Mouse (Mus musculus) spleen, adult 2 months (tissue): Measurements from ENCODE around the gene Cenpo. TPM values are rescaled to one million over a fixed set of nuclear protein-coding genes. Genes with fewer than 3 reads are reported as not detected.

Experiments used
- DNase-seq, 2 experiments: peaks; one replicate each; pipeline versions ENCODE4 v3.0.0 to v3.0.0-alpha.2; 2012 to 2021; ENCODE audit warnings: low spot score in 2 of 2, low read depth in 1 of 2
- H3K27ac ChIP-seq: fragments of 200-500 bp; 2 replicates; pipeline ENCODE4 v1.5.1; 2012; ENCODE audit warnings: low read length, inconsistent platforms; ENCODE audit not compliant: insufficient read depth
- H3K27me3 ChIP-seq: fragments of 200-500 bp; 2 replicates; pipeline ENCODE4 v1.6.1; 2012; ENCODE audit warnings: mild to moderate bottlenecking, moderate library complexity, low read length, inconsistent platforms; ENCODE audit not compliant: control insufficient read depth, insufficient read depth
- H3K36me3 ChIP-seq: fragments of 200-500 bp; 2 replicates; pipeline ENCODE4 v1.6.1; 2012; ENCODE audit warnings: mild to moderate bottlenecking, low read length, inconsistent platforms; ENCODE audit not compliant: control insufficient read depth, insufficient read depth
- H3K4me1 ChIP-seq: fragments of 200-500 bp; 2 replicates; pipeline ENCODE4 v1.6.1; 2011; ENCODE audit warnings: inconsistent platforms; ENCODE audit not compliant: control insufficient read depth, insufficient read depth, insufficient read length
- H3K4me3 ChIP-seq: fragments of 200-500 bp; 2 replicates; pipeline ENCODE4 v1.5.1; 2011; ENCODE audit warnings: mild to moderate bottlenecking, inconsistent platforms; ENCODE audit not compliant: insufficient read depth, insufficient read length; ENCODE audit errors: extremely low read depth
- CTCF ChIP-seq: fragments of 200-500 bp; IDR thresholded peaks from 2 replicates; pipeline ENCODE4 v1.5.1; 2011; ENCODE audit warnings: mild to moderate bottlenecking, inconsistent platforms; ENCODE audit not compliant: insufficient read depth, insufficient read length, insufficient replicate concordance; ENCODE audit errors: extremely low read depth
- POLR2A ChIP-seq: fragments of 200-500 bp; IDR thresholded peaks from 2 replicates; pipeline ENCODE4 v1.6.1; 2011; ENCODE audit warnings: low read depth, low read length, inconsistent platforms
- WGBS: fragments of 180-500 bp; shearing (Covaris S2); methylation state at CpG from one replicate; pipeline ENCODE4 v1.1.7; 2018; 5-methylcytosine and 5-hydroxymethylcytosine counted together
- polyA plus RNA-seq: library from polyadenylated mRNA; depleted of rRNA; stranded (reverse); fragments of >200 nt; gene quantifications from 2 replicates; pipeline ENCODE4 v1.2.3, GENCODE M21; 2012; rRNA removed

Gene Cenpo
- 10.6 and 13.1 TPM in 2 replicates for polyA plus RNA-seq

DNA sequence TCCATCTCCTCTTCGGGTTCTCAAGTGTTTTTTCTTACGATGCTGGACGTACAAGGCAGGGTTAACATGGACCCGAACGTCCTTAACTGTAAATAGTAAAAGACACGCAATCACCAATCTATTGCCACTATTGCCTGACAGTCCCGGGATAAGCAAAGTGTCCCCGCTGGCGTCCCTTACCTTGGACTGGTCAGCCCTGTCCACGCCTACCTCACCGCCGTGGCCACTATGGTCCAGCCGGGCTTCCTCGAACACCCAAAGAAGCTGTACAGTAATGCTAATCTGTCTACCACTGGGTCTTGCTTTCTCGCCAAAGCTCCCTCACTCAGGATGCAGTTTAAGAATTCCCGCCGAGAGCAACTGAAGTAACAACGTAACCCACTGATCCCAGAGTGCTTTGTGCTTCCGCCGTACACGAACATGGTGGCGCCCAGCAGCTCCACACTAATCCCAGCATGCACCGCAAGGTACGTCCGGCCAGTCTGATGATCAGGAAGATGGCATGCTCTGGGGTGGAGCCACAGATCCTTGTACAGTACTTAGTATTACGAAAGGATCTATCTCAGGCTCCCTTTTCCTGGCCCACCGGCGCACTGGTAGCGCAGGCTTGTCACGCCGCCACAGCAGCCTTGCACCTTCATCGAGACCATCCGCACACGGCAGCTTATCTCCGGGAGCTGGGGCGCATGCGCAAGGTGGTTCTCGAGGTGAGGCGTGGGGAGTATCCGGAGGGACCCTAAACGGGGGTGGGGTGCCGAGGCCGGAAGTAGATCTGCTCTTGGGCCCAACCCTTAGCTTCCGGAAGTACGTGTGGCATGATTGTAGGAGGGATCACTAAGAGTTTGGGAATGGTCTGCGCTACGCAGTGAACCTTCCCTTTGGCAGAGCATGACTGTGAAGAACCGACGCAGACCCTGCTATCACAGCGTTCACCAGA, at the start of gene Cenpo, which contains the start of gene Ptrhd1:
Gene Cenpo (minus strand): TSS at position 723 of the 937 bp plus-strand sequence.
Gene Ptrhd1 (plus strand): TSS at position 456 of the 937 bp plus-strand sequence.
- WGBS = under 1% methylated on average over 50 of the region's 50 CpGs
- Histone ChIP-seq H3K27ac (peak within 1 kb of the TSS; percentile 98), H3K36me3 (peaks cover 5% of the 10 kb centered on the region; the same call in 1 of the 2 replicates)

DNA sequence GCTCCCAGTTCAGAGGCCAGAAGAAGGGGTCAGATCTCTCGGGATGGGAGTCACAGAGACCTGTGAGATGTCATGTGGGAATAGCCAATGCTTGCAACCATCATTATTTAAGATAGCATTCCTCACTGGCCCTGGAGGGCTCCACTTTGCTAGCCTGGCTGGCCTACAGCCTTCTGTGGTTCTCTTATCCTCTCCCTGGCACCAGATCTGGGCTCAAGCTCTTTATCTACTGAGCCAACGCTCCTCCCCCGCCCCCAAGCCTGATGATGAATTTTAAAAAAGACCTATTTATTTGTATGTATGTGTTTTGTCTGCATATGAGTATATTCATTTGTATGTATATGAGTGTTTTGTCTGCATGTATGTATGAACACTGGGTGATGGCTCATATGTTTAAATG, 45.8 kb upstream of the Cenpo start:
- Histone ChIP-seq H3K27me3 (no peaks in the 10 kb centered on the region), H3K4me3 (no peak overlapping the region), H3K27ac (peak overlapping the region; percentile 86), H3K4me1 (peaks cover 3% of the 10 kb centered on the region), H3K36me3 (peaks cover 6% of the 10 kb centered on the region)
- WGBS = 68% methylated on average over 3 of the region's 3 CpGs
- no peak for TF ChIP-seq CTCF
- no peak for TF ChIP-seq POLR2A
- no peak for DNase-seq

More for the DNA sequence above, at the start of gene Cenpo, which contains the start of gene Ptrhd1:
- peaks cover 3% of the 10 kb centered on the region; the same call in 1 of the 2 replicates for H3K4me1 ChIP-seq
- DNase-seq = peak; percentile 94 to 95
- TF ChIP-seq POLR2A = peak; percentile 76
- TF ChIP-seq CTCF = no peak
- H3K27me3 ChIP-seq = no peaks in the 10 kb centered on the region
- H3K4me3 ChIP-seq = peak within 1 kb of the TSS; percentile 75

DNA sequence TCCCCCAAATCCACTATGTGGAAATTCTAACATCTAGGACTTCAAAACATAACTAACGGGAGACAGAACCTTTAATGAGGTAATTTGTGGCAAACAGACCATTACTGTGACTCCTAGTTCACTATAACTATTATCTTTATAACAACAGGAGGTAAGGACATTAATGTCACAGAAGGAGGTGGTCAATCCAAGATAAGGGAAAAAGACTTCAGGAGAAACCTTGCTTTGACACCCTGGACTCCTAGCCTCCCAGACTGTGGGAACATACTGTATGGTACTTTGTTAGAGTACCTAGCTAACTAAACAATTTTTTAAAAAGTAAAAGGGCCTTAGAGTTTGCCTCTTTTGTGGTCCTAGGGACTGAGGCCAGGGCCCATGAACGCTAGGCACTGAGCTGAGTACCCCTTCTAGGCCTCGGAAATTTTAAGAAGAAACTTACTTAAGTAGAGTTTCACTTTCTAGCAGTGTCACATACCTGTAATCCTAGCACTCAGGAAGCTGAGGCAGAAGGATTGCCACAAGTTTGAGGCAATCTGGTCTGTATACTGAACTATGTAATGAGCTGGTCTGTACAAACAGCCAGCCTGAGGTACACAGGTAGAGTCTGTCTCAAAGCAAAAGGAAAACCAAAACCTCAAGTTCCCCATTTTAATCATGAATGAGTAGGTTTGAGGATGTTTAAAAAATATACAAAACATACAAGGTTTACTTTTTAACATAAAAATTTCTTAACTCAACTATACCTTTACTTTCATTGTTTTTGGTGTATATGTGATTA, 45.1 kb upstream of the Cenpo start:
- peak overlapping the region; percentile 69 for H3K27ac ChIP-seq
- no peaks in the 10 kb centered on the region for H3K27me3 ChIP-seq
- peaks cover 11% of the 10 kb centered on the region for H3K36me3 ChIP-seq
- no peak for TF ChIP-seq CTCF
- WGBS = 50% methylated on average over 3 of the region's 3 CpGs
- H3K4me3 ChIP-seq = no peak overlapping the region
- DNase-seq = peak; percentile 5 to 41
- H3K4me1 ChIP-seq = peaks cover 3% of the 10 kb centered on the region

DNA sequence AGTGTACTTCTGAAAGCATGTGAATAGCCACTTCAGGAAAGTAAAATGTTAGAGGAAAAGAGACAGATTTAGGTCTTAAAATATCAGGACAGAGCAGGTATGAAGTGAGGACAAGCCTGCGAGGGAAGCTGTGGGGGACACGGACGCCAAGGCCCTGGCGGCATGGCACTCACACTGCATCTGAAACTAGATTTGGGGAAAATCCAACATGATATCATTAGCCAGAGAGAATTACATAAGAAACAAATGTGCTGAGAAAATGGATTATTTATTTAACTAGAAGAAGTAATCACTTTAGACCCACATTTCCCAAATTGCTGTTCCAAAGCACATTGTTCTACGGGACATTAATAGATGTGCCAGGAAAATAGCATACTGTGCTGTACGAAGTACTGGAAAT, 37.0 kb upstream of the Cenpo start:
- Histone ChIP-seq H3K4me3 (no peak overlapping the region), H3K36me3 (peaks cover 31% of the 10 kb centered on the region), H3K27me3 (no peaks in the 10 kb centered on the region), H3K27ac (no peak overlapping the region), H3K4me1 (no peaks in the 10 kb centered on the region)
- TF ChIP-seq POLR2A (no peak), CTCF (no peak)
- DNase-seq = no peak
- WGBS = 95% methylated on average over 6 of the region's 6 CpGs

DNA sequence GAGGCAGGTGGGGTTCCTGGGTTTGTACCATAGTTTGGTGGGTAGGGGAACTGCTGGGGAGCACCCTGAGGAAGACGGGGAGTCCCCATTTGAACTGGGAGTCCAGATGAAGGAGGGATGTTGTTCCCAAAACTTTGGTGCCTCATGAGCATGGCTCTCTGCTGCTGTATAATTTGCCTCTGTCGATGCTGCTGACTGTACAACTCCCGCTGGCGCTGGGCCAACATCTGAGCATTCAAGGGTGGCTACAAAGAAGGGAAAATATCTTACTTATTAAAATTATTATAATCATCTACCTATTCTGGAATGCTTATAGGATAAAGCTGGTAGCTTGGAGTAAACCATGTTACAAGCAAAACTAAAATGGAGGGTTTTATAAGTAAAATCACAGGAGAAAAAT, 33.7 kb upstream of the Cenpo start:
- Histone ChIP-seq H3K4me3 (no peak overlapping the region), H3K4me1 (no peaks in the 10 kb centered on the region), H3K36me3 (peaks cover 27% of the 10 kb centered on the region), H3K27ac (no peak overlapping the region), H3K27me3 (no peaks in the 10 kb centered on the region)
- TF ChIP-seq CTCF (no peak), POLR2A (no peak)
- WGBS = 92% methylated on average over 4 of the region's 4 CpGs
- DNase-seq = no peak

DNA sequence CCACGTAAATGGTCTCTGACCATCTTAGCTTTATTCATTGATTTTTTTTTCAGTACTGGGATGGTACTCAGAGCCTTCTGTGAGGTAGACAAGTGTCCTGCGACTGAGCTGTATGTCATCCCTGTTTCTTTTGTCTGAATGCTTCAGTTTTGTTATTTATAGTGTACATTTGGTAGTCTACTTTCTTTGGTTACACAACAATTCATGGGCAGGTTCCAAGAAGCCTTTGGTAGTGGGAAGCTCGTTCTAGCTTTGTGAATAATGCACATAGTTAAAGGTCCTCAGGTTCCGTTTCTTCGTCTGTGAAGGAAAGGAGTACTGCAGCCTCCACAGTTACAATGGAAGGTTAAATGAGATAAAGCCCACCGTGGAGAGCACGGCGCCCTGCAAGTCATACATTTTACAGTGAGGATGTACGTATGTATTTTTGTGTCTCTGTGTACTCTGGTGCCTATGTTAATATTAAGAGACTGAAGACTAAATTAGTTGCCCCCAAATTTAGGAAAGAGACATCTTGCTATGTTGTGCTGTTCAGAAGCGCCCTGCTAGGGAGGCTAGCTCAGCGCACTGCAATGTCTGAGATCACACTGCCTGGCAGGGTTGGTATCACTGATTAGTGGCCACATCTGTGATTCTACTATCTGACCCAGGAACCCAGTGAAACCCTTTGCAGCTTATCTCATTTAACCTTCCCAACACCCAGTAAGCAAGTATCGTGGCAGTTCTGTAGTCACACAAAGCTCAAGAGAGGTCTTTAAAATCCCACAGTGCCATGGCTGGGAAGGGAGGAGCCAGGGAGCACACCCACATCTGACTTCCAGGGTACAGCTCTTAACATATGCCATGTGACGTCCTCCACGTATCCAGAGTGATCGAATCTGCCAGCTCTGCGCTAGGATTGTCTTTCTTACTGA, 18.9 kb upstream of the Cenpo start:
- 88% methylated on average over 16 of the region's 16 CpGs for WGBS
- TF ChIP-seq POLR2A (no peak), CTCF (no peak)
- Histone ChIP-seq H3K4me1 (no peaks in the 10 kb centered on the region), H3K27me3 (no peaks in the 10 kb centered on the region), H3K36me3 (peaks cover 12% of the 10 kb centered on the region; the same call in 1 of the 2 replicates), H3K4me3 (no peak overlapping the region), H3K27ac (no peak overlapping the region)
- no peak for DNase-seq
